Mouse (Mus musculus): ENCODE results near the gene Prrg2.

The Prrg2 gene

GRCm38 (mm10) chr7:45012824-45013223 is 49.7 kb downstream of the Prrg2 start:
- DNase-seq (ENCODE audit: low spot score in 2 of 2): no peak

GRCm38 (mm10) chr7:45012011-45012410 is 50.5 kb downstream of the Prrg2 start:
- DNase-seq (ENCODE audit: low spot score in 2 of 2): no peak

- DNase-seq (ENCODE audit: low spot score in 2 of 2): no peak
These were observed 54.1 kb downstream of the Prrg2 start for GRCm38 (mm10) chr7:45008411-45008810.

GRCm38 (mm10) chr7:45007846-45008245 is 54.6 kb downstream of the Prrg2 start:
- no peak for DNase-seq (ENCODE audit: low spot score in 2 of 2)

GRCm38 (mm10) chr7:45007141-45007540 is 55.3 kb downstream of the Prrg2 start:
- no peak for DNase-seq (ENCODE audit: low spot score in 2 of 2)

- DNase-seq (ENCODE audit: low spot score in 2 of 2): no peak
These were observed 56.0 kb downstream of the Prrg2 start for GRCm38 (mm10) chr7:45006503-45006902.

GRCm38 (mm10) chr7:45005321-45005992 is 57.0 kb downstream of the Prrg2 start:
- DNase-seq (ENCODE audit: low spot score in 2 of 2): no peak

GRCm38 (mm10) chr7:45004546-45004945 is 57.9 kb downstream of the Prrg2 start:
- no peak for DNase-seq (ENCODE audit: low spot score in 2 of 2)

Measured in cerebellum, postnatal 4 days (tissue).